Mouse (Mus musculus): ENCODE data around the gene Rcc1.

DNA sequence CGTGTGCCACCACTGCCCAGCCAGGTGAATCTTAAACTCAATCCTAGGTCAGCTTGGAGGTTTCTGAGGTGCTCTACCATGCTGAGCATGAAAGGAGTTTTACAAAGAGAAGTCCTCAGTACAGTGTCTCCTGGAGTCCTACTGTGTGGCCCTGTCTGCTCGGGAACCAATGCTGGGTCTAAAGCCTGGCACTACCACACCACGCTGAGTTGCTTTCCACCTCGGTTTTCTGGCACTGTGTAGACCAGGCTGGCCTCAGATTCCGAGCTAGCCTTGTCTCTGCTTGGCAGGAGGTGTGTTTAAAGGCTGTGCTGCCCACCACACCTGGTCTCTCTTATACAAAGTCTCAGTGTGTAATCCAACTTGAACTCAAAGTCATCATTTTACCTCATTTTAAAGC, 40.8 kb downstream of the Rcc1 start:
- no peak for TF ChIP-seq POLR2A (IDR thresholded peaks at IDR 0.05; ENCODE audit: low read depth, low read length)
- no peak for TF ChIP-seq CTCF (IDR thresholded peaks at IDR 0.05; ENCODE audit: extremely low read depth, insufficient read depth, insufficient read length, insufficient replicate concordance)

Data from spleen, adult 2 months (tissue).